Mouse (Mus musculus): ENCODE data around the gene Proser3. TPM values are rescaled to one million over a fixed set of nuclear protein-coding genes. Genes with fewer than 3 reads are reported as not detected.
A peak's percentile ranks its signal among the peaks of the same experiment; 100 is the strongest.

Proser3 gene
- total RNA-seq, 2 experiments from 2014 or later, result 10.1 to 10.4 TPM

- DNase-seq (ENCODE audit: low spot score in 2 of 2), result peak; percentile 61 to 76
These were observed 59.3 kb downstream of the Proser3 start for GRCm38 (mm10) chr7:30492765-30493164.

GRCm38 (mm10) chr7:30490957-30491307, 61.2 kb downstream of the Proser3 start:
- DNase-seq (ENCODE audit: low spot score in 2 of 2), result no peak

- peak in 1 of 2 experiments; percentile 33 for DNase-seq (ENCODE audit: low spot score in 2 of 2)
These were observed 61.7 kb downstream of the Proser3 start for GRCm38 (mm10) chr7:30490251-30490956.

Small RNA genes within 50 kb of the gene (microRNA-seq; reads per million reads assigned to microRNA genes)
- gene Gm38670 (not detected), gene Mir3569 (not detected)

Other genes starting within 250 kb of the Proser3 start
- gene Alkbh6, start 243.6 kb downstream of the Proser3 start, total RNA-seq (2021), result 10 to 100 TPM; 25.0 to 26.5 TPM
- 1 to 10 TPM; 2.5 to 3.8 TPM for gene Syne4, start 237.5 kb downstream of the Proser3 start, total RNA-seq (2021)
- gene E130208F15Rik, start 230.6 kb downstream of the Proser3 start, total RNA-seq (2021), result 1 to 10 TPM; 1.2 to 1.4 TPM
- gene Sdhaf1, start 228.4 kb downstream of the Proser3 start, total RNA-seq (2021), result 10 to 100 TPM; 12.0 to 13.2 TPM
- gene Lrfn3, start 189.5 kb downstream of the Proser3 start, total RNA-seq (2021), result 1 to 10 TPM; 3.3 to 3.8 TPM
- gene Tyrobp, start 138.5 kb downstream of the Proser3 start, total RNA-seq (2021), result 10 to 100 TPM; 24.9 to 33.3 TPM
- gene Hcst, start 132.4 kb downstream of the Proser3 start, total RNA-seq (2021), result under 1 TPM in 1 of 2 experiments, not detected in 1; 0.74 TPM
- under 1 TPM; 0.56 to 0.67 TPM for gene Nfkbid, start 130.6 kb downstream of the Proser3 start, total RNA-seq (2021)
- 1 to 10 TPM; 3.5 to 4.2 TPM for gene Aplp1, start 106.8 kb downstream of the Proser3 start, total RNA-seq (2021)
- gene Kirrel2, start 94.6 kb downstream of the Proser3 start, total RNA-seq (2021), result under 1 TPM; 0.39 to 0.93 TPM
- not detected for gene Nphs1, start 94.0 kb downstream of the Proser3 start, total RNA-seq (2021)
- gene Prodh2, start 58.7 kb downstream of the Proser3 start, total RNA-seq (2021), result under 1 TPM in 1 of 2 experiments, not detected in 1; 0.44 TPM
- 1 to 10 TPM; 9.6 to 9.8 TPM for gene Arhgap33, start 17.2 kb downstream of the Proser3 start, total RNA-seq (2021)
- 100 to 1,000 TPM; 182 to 186 TPM for gene Hspb6, start 121 bp downstream of the Proser3 start, total RNA-seq (2021)
- gene Lin37, start 7.5 kb upstream of the Proser3 start, total RNA-seq (2021), result 10 to 100 TPM; 17.3 to 18.6 TPM
- 10 to 100 TPM; 55.6 to 62.4 TPM for gene U2af1l4, start 11.0 kb upstream of the Proser3 start, total RNA-seq (2021)
- 1 to 10 TPM; 2.6 to 2.9 TPM for gene Gm49396, start 11.0 kb upstream of the Proser3 start, total RNA-seq (2021)
- 100 to 1,000 TPM in 1 of 2 experiments, 10 to 100 TPM in 1; 87.0 to 103 TPM for gene Psenen, start 11.3 kb upstream of the Proser3 start, total RNA-seq (2021)
- 1 to 10 TPM; 1.5 to 1.7 TPM for gene Igflr1, start 13.1 kb upstream of the Proser3 start, total RNA-seq (2021)
- gene Kmt2b, start 36.4 kb upstream of the Proser3 start, total RNA-seq (2021), result 10 to 100 TPM; 34.0 to 34.2 TPM
- not detected for gene Zbtb32, start 46.6 kb upstream of the Proser3 start, total RNA-seq (2021)
- gene Upk1a, start 60.5 kb upstream of the Proser3 start, total RNA-seq (2021), result under 1 TPM; 0.32 to 0.67 TPM
- gene Cox6b1, start 73.9 kb upstream of the Proser3 start, total RNA-seq (2021), result 1,000 to 10,000 TPM; 1,025 to 1,032 TPM
- gene Etv2, start 83.6 kb upstream of the Proser3 start, total RNA-seq (2021), result not detected
- gene Rbm42, start 98.0 kb upstream of the Proser3 start, total RNA-seq (2021), result 10 to 100 TPM; 54.6 to 56.2 TPM
- gene Haus5, start 112.7 kb upstream of the Proser3 start, total RNA-seq (2021), result 10 to 100 TPM in 1 of 2 experiments, 1 to 10 TPM in 1; 7.1 to 10.4 TPM
- not detected for gene Pmis2, start 119.3 kb upstream of the Proser3 start, total RNA-seq (2021)
- gene 2200002J24Rik, start 146.6 kb upstream of the Proser3 start, total RNA-seq (2021), result not detected
- not detected for gene Atp4a, start 159.9 kb upstream of the Proser3 start, total RNA-seq (2021)
- 100 to 1,000 TPM; 144 to 145 TPM for gene Tmem147, start 177.2 kb upstream of the Proser3 start, total RNA-seq (2021)
- gene Gapdhs, start 191.4 kb upstream of the Proser3 start, total RNA-seq (2021), result not detected
- 1 to 10 TPM; 4.1 to 4.6 TPM for gene Sbsn, start 199.2 kb upstream of the Proser3 start, total RNA-seq (2021)
- 1 to 10 TPM in 1 of 2 experiments, under 1 TPM in 1; 0.86 to 1.2 TPM for gene Dmkn, start 211.5 kb upstream of the Proser3 start, total RNA-seq (2021)
- 10 to 100 TPM; 13.2 to 13.9 TPM for gene Krtdap, start 235.6 kb upstream of the Proser3 start, total RNA-seq (2021)